Mouse (Mus musculus) forebrain, postnatal 0 days (tissue): ENCODE results near the gene Wdr13. TPM values are rescaled to one million over a fixed set of nuclear protein-coding genes. Genes with fewer than 3 reads are reported as not detected.
"Not testable (repeated sequence)": the region's sequence is repeated elsewhere in the genome, so short reads cannot be mapped to it uniquely, and the experiment has no call there.

Source experiments
- ATAC-seq: fragments of 200-750 bp; cut with Nextera tagmentation; 2 replicates; pipeline ENCODE4 v1.8.0; 2017; ENCODE audit warnings: mild to moderate bottlenecking, moderate library complexity
- DNase-seq: peaks from one replicate; pipeline ENCODE4 v3.0.0-alpha.2; 2015
- H3K27ac ChIP-seq: fragments of 300-500 bp; sonication (generic); 2 replicates; pipeline ENCODE4 v1.5.1; 2014; ENCODE audit warnings: low read depth, mild to moderate bottlenecking, antibody characterized with exemption, low read length, moderate library complexity, mixed read lengths
- H3K27me3 ChIP-seq: fragments of 300-500 bp; sonication (generic); 2 replicates; pipeline ENCODE4 v1.6.1; 2014; ENCODE audit warnings: mild to moderate bottlenecking, low read length, mixed read lengths; ENCODE audit not compliant: insufficient read depth
- H3K36me3 ChIP-seq: fragments of 300-500 bp; sonication (generic); 2 replicates; pipeline ENCODE4 v1.6.1; 2014; ENCODE audit warnings: mild to moderate bottlenecking, moderate library complexity; ENCODE audit not compliant: insufficient read depth
- H3K4me1 ChIP-seq: fragments of 300-500 bp; sonication (generic); 2 replicates; pipeline ENCODE4 v1.6.1; 2014; ENCODE audit warnings: antibody characterized with exemption; ENCODE audit not compliant: insufficient read depth
- H3K4me2 ChIP-seq: fragments of 300-500 bp; sonication (generic); 2 replicates; pipeline ENCODE4 v1.6.1; 2014; ENCODE audit warnings: low read depth, mild to moderate bottlenecking, moderate library complexity
- H3K4me3 ChIP-seq: fragments of 300-500 bp; sonication (generic); 2 replicates; pipeline ENCODE4 v1.5.1; 2014; ENCODE audit warnings: low read depth, low read length, mixed read lengths
- H3K9ac ChIP-seq: fragments of 300-500 bp; sonication (generic); 2 replicates; pipeline ENCODE4 v1.6.1; 2014; ENCODE audit warnings: mild to moderate bottlenecking
- H3K9me3 ChIP-seq: fragments of 300-500 bp; sonication (generic); 2 replicates; pipeline ENCODE4 v1.6.1; 2016; ENCODE audit warnings: low read length
- CTCF ChIP-seq: sonication (generic); IDR thresholded peaks from 2 replicates; pipeline ENCODE4 v1.5.1; 2016; ENCODE audit warnings: antibody characterized with exemption, control low read depth, low read depth
- WGBS: fragments of 180-500 bp; shearing (Covaris S2); extraction: QIAGEN DNeasy Blood & Tissue Kit; methylation state at CpG from one replicate; pipeline ENCODE4 v1.1.7; 2014; 5-methylcytosine and 5-hydroxymethylcytosine counted together
- polyA plus RNA-seq: library from polyadenylated mRNA; unstranded; fragments of >200 nt; fragmentation: Nextera tagmentation; extraction: Ambion mirVana; gene quantifications from 2 replicates; pipeline ENCODE4 v1.2.1, GENCODE M21; 2015
- total RNA-seq: library from RNA; depleted of rRNA; stranded (reverse); fragments of >200 nt; gene quantifications from 2 replicates; pipeline ENCODE4 v1.2.3, GENCODE M21; 2014

Wdr13 gene
- total and polyA plus RNA-seq, 2 experiments from 2014 or later = 58.4 to 316 TPM

- no peak overlapping the region for H3K9ac ChIP-seq
- DNase-seq (no peak), ATAC-seq (no peak)
- no peaks in the 10 kb centered on the region for H3K9me3 ChIP-seq
- no peaks in the 10 kb centered on the region for H3K36me3 ChIP-seq
- no peak for TF ChIP-seq CTCF
- H3K27me3 ChIP-seq = no peaks in the 10 kb centered on the region
- H3K4me3 ChIP-seq = no peak overlapping the region
- no peaks in the 10 kb centered on the region for H3K4me1 ChIP-seq
- H3K27ac ChIP-seq = no peak overlapping the region
- no peak overlapping the region for H3K4me2 ChIP-seq
These were observed 15.4 kb downstream of the Wdr13 start for GRCm38 (mm10) chrX:8117264-8117663.

- no peak overlapping the region for H3K4me2 ChIP-seq
- 73% methylated on average over 4 of the region's 4 CpGs for WGBS
- H3K9ac ChIP-seq = no peak overlapping the region
- no peaks in the 10 kb centered on the region for H3K4me1 ChIP-seq
- no peak for DNase-seq
- H3K27ac ChIP-seq = no peak overlapping the region
- ATAC-seq = no peak
- TF ChIP-seq CTCF = no peak
- H3K36me3 ChIP-seq = no peaks in the 10 kb centered on the region
- H3K4me3 ChIP-seq = no peak overlapping the region
- H3K9me3 ChIP-seq = no peaks in the 10 kb centered on the region
- H3K27me3 ChIP-seq = no peaks in the 10 kb centered on the region
These were observed 17.4 kb downstream of the Wdr13 start for GRCm38 (mm10) chrX:8115275-8115674.

- Histone ChIP-seq H3K36me3 (no peaks in the 10 kb centered on the region), H3K4me2 (no peak overlapping the region), H3K27ac (no peak overlapping the region), H3K9me3 (no peaks in the 10 kb centered on the region), H3K27me3 (no peaks in the 10 kb centered on the region), H3K4me3 (no peak overlapping the region), H3K9ac (no peak overlapping the region), H3K4me1 (no peaks in the 10 kb centered on the region)
- 88% methylated on average over 3 of the region's 3 CpGs for WGBS
- ATAC-seq = no peak
- no peak for DNase-seq
- TF ChIP-seq CTCF = no peak
These were observed 27.7 kb downstream of the Wdr13 start for GRCm38 (mm10) chrX:8105019-8105418.

- Histone ChIP-seq H3K4me1 (no peaks in the 10 kb centered on the region), H3K4me2 (no peak overlapping the region), H3K27ac (no peak overlapping the region), H3K36me3 (no peaks in the 10 kb centered on the region), H3K9me3 (no peaks in the 10 kb centered on the region), H3K9ac (no peak overlapping the region), H3K27me3 (no peaks in the 10 kb centered on the region), H3K4me3 (no peak overlapping the region)
- no peak for TF ChIP-seq CTCF
- ATAC-seq = no peak
- no peak for DNase-seq
- WGBS = 60% methylated on average over 7 of the region's 7 CpGs
These were observed 30.5 kb downstream of the Wdr13 start for GRCm38 (mm10) chrX:8102213-8102668.

DNA sequence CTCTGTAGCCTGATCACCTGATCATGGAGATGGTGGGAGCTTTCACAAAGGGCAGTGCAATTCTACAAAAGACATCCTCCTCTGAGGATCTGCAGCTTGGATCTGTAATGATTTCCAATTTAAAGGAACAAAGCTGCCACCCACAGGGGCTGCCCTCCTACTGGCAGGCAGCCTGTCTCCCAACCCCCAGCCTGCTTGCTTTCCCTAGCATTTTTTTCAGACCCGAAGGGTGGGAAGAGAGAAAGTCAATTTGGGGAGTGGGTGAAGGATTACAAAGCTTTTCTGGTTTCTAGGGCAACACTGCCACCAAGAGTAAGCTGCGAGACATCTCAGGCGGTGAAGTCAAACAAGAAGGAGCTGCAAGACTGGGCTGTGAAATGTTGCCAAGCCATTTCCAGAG is 31.7 kb downstream of the Wdr13 start:
- no peak overlapping the region for H3K4me2 ChIP-seq
- peak; percentile 78 for TF ChIP-seq CTCF
- no peaks in the 10 kb centered on the region for H3K4me1 ChIP-seq
- no peaks in the 10 kb centered on the region for H3K36me3 ChIP-seq
- H3K4me3 ChIP-seq = no peak overlapping the region
- H3K27ac ChIP-seq = peak overlapping the region; percentile 86
- WGBS = 29% methylated on average over 3 of the region's 3 CpGs
- no peaks in the 10 kb centered on the region for H3K9me3 ChIP-seq
- peak; percentile 75 for ATAC-seq
- 0 out of 2 replicates have a peak overlapping the region, but pooled peaks have one; percentile 25 for H3K9ac ChIP-seq
- DNase-seq = peak; percentile 96
- H3K27me3 ChIP-seq = no peaks in the 10 kb centered on the region

GRCm38 (mm10) chrX:8099435-8099834 is 33.3 kb downstream of the Wdr13 start:
- TF ChIP-seq CTCF = no peak
- WGBS = 56% methylated on average over 4 of the region's 4 CpGs
- H3K9ac ChIP-seq = no peak overlapping the region
- no peaks in the 10 kb centered on the region for H3K36me3 ChIP-seq
- DNase-seq (no peak), ATAC-seq (no peak)
- no peak overlapping the region for H3K27ac ChIP-seq
- H3K27me3 ChIP-seq = no peaks in the 10 kb centered on the region
- H3K9me3 ChIP-seq = no peaks in the 10 kb centered on the region
- H3K4me2 ChIP-seq = no peak overlapping the region
- no peak overlapping the region for H3K4me3 ChIP-seq
- H3K4me1 ChIP-seq = no peaks in the 10 kb centered on the region

DNA sequence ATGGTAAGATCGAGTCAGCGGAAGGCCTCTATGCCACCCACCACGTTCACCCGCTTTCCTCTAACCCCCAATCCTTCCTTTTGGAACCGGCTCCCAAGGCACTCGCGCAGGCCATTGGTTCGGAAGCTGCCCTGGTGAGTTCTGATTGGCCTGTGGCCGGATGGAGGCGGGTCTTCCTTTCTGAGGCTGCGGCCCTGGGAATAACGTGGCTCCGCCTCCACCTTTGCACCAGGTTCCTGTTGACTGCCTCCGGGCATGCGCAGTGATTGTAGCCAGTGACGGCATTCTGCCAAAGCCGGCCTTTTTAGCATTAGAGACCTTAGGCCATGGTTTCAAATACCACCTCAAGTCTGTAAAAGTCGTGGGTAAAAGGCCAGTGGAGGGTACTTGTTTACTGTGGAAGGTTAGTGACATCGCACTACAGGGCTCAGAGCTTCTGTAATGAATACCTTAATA is 35.9 kb downstream of the Wdr13 start:
- Histone ChIP-seq H3K4me2 (peak overlapping the region; percentile 38), H3K27ac (0 out of 2 replicates have a peak overlapping the region, but pooled peaks have one; percentile 40), H3K4me1 (no peaks in the 10 kb centered on the region), H3K9ac (0 out of 2 replicates have a peak overlapping the region, but pooled peaks have one; percentile 22), H3K9me3 (no peaks in the 10 kb centered on the region), H3K36me3 (no peaks in the 10 kb centered on the region), H3K27me3 (no peaks in the 10 kb centered on the region), H3K4me3 (peak overlapping the region; percentile 24)
- ATAC-seq = peak; percentile 93
- peak; percentile 97 for DNase-seq
- TF ChIP-seq CTCF = no peak
- WGBS = 22% methylated on average over 19 of the region's 19 CpGs

DNA sequence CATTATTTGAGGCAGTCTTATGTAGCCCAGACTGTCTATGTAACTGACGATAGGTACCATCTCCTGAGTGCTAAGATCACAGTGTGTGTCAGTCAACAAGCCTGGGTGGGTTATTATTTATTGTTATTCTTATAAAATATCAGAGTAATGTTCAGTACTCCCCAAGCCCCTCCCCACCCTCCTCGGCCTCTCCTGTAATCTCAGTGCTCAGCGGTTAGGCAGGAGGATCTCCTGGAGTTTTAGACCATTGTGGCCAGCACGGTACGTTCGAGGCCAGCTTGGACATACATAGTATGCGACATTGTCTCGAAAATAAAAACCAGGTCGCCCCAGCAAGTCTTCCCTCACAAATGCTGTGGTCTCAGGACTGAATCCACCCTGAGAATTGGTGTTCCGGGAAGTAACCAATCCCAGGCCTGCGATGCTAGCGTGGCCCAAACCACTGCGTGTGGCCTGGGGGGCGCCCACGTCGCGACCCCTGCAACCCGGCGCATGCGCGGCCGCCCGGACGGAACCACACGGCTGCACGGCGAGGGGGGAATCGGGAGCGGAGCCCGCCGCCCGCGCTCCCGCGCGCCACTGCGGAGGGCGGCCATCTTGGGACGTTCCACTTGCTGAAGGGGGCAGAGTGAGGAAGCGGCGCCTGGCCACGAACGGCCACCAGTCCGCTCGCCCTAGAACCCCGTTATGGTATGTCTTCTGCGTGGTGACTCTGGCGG is 36.5 kb downstream of the Wdr13 start:
- Histone ChIP-seq H3K4me3 (peak overlapping the region; percentile 26), H3K9ac (0 out of 2 replicates have a peak overlapping the region, but pooled peaks have one; percentile 25), H3K4me2 (peak overlapping the region; percentile 43)
- not testable (repeated sequence) for H3K27ac ChIP-seq, H3K27me3 ChIP-seq, DNase-seq, H3K9me3 ChIP-seq, H3K36me3 ChIP-seq, H3K4me1 ChIP-seq
- ATAC-seq = peak; percentile 86
- 26% methylated on average over 27 of the region's 48 CpGs for WGBS
